Mouse (Mus musculus) liver, embryonic 12.5 days (tissue): ENCODE measurements around the gene Nploc4. TPM values are rescaled to one million over a fixed set of nuclear protein-coding genes. Genes with fewer than 3 reads are reported as not detected.

Experiments
- ATAC-seq: fragments of 200-750 bp; cut with Nextera tagmentation; 2 replicates; pipeline ENCODE4 v1.8.0; 2017; ENCODE audit warnings: moderate number of reproducible peaks, mild to moderate bottlenecking, moderate library complexity
- H3K27ac ChIP-seq: fragments of 300-500 bp; sonication (generic); 2 replicates; pipeline ENCODE4 v1.5.1; 2016; ENCODE audit warnings: mild to moderate bottlenecking
- H3K27me3 ChIP-seq: fragments of 300-500 bp; sonication (generic); replicated peaks from 2 replicates; pipeline ENCODE4 v1.6.1; 2016; ENCODE audit warnings: mild to moderate bottlenecking, moderate library complexity
- H3K36me3 ChIP-seq: fragments of 300-500 bp; sonication (generic); 2 replicates; pipeline ENCODE4 v1.6.1; 2016; ENCODE audit warnings: mild to moderate bottlenecking, moderate library complexity
- H3K4me1 ChIP-seq: fragments of 300-500 bp; sonication (generic); 2 replicates; pipeline ENCODE4 v1.6.1; 2016
- H3K4me2 ChIP-seq: fragments of 300-500 bp; sonication (generic); 2 replicates; pipeline ENCODE4 v1.6.1; 2016; ENCODE audit warnings: mild to moderate bottlenecking, moderate library complexity
- H3K4me3 ChIP-seq: fragments of 300-500 bp; sonication (generic); 2 replicates; pipeline ENCODE4 v1.5.1; 2016; ENCODE audit warnings: mild to moderate bottlenecking, moderate library complexity
- H3K9ac ChIP-seq: fragments of 300-500 bp; sonication (generic); 2 replicates; pipeline ENCODE4 v1.6.1; 2016; ENCODE audit warnings: mild to moderate bottlenecking, moderate library complexity
- H3K9me3 ChIP-seq: fragments of 300-500 bp; sonication (generic); replicated peaks from 2 replicates; pipeline ENCODE4 v1.6.1; 2016; ENCODE audit warnings: mild to moderate bottlenecking, moderate library complexity
- WGBS: fragments of 180-500 bp; shearing (Covaris S2); methylation state at CpG from one replicate; pipeline ENCODE4 v1.1.7; 2016; ENCODE audit not compliant: insufficient replicate concordance; 5-methylcytosine and 5-hydroxymethylcytosine counted together
- microRNA-seq: library from miRNA; unstranded; fragments of <30 nt; microRNA quantifications from one replicate; pipeline ENCODE4, GENCODE M21; 2017
- polyA plus RNA-seq: library from polyadenylated mRNA; unstranded; fragments of >200 nt; fragmentation: Nextera tagmentation; extraction: Ambion mirVana; gene quantifications from 2 replicates; pipeline ENCODE4 v1.2.1, GENCODE M21; 2016

Nploc4 gene
- polyA plus RNA-seq, 1 experiment from 2014 or later: 46.3 TPM

GRCm38 (mm10) chr11:120339978-120340513 is 97.5 kb downstream of the Nploc4 start:
- Histone ChIP-seq H3K4me1 (peaks cover 20% of the 10 kb centered on the region), H3K27ac (peak overlapping the region; percentile 76), H3K9ac (no peak overlapping the region), H3K27me3 (no peaks in the 10 kb centered on the region), H3K4me2 (peak overlapping the region; percentile 23; the same call in 1 of the 2 replicates), H3K36me3 (peaks cover under 1% of the 10 kb centered on the region), H3K4me3 (no peak overlapping the region), H3K9me3 (0 out of 2 replicates have a peak, but pooled peaks cover 3% of the 10 kb centered on the region)
- ATAC-seq: peak; percentile 57
- 33% methylated on average over 10 of the region's 10 CpGs for WGBS

- Histone ChIP-seq H3K27ac (no peak overlapping the region), H3K36me3 (no peaks in the 10 kb centered on the region), H3K4me1 (peaks cover 12% of the 10 kb centered on the region), H3K9ac (no peak overlapping the region), H3K4me3 (no peak overlapping the region), H3K27me3 (no peaks in the 10 kb centered on the region), H3K4me2 (no peak overlapping the region), H3K9me3 (0 out of 2 replicates have a peak, but pooled peaks cover 6% of the 10 kb centered on the region)
- 61% methylated on average over 3 of the region's 3 CpGs for WGBS
- ATAC-seq: no peak
These were observed 98.7 kb downstream of the Nploc4 start for GRCm38 (mm10) chr11:120338786-120339185.

GRCm38 (mm10) chr11:120337447-120337846 is 100.1 kb downstream of the Nploc4 start:
- no peak overlapping the region for H3K27ac ChIP-seq

GRCm38 (mm10) chr11:120335431-120336021 is 102.0 kb downstream of the Nploc4 start:
- Histone ChIP-seq H3K9ac (no peak overlapping the region), H3K27ac (no peak overlapping the region), H3K4me1 (peaks cover 12% of the 10 kb centered on the region), H3K4me2 (no peak overlapping the region), H3K4me3 (no peak overlapping the region), H3K27me3 (no peaks in the 10 kb centered on the region), H3K36me3 (no peaks in the 10 kb centered on the region), H3K9me3 (0 out of 2 replicates have a peak, but pooled peaks cover 6% of the 10 kb centered on the region)
- 61% methylated on average over 6 of the region's 6 CpGs for WGBS
- no peak for ATAC-seq

More at GRCm38 (mm10) chr11:120337447-120337846, 100.1 kb downstream of the Nploc4 start:
- no peaks in the 10 kb centered on the region for H3K27me3 ChIP-seq
- no peaks in the 10 kb centered on the region for H3K36me3 ChIP-seq
- H3K9me3 ChIP-seq: 0 out of 2 replicates have a peak, but pooled peaks cover 6% of the 10 kb centered on the region
- H3K4me3 ChIP-seq: no peak overlapping the region
- 31% methylated on average over 2 of the region's 2 CpGs for WGBS
- no peak overlapping the region for H3K9ac ChIP-seq
- no peak for ATAC-seq
- H3K4me1 ChIP-seq: peaks cover 12% of the 10 kb centered on the region
- no peak overlapping the region for H3K4me2 ChIP-seq

Small RNA genes lying within 50 kb of the gene (microRNA-seq; reads per million reads assigned to microRNA genes)
- not detected for gene Gm23419
- 3.9 reads per million, percentile 5 among the genes with 10 or more reads in this experiment for gene Mir6935

Other genes with a start within 250 kb of the Nploc4 start
- 3.0 and 3.5 TPM in 2 replicates for gene Bahcc1, start 204.8 kb downstream of the Nploc4 start, polyA plus RNA-seq
- gene Actg1, start 89.2 kb downstream of the Nploc4 start, polyA plus RNA-seq: 952 and 1,008 TPM in 2 replicates
- 0.16 and 0.18 TPM in 2 replicates for gene Fscn2, start 76.2 kb downstream of the Nploc4 start, polyA plus RNA-seq
- gene Faap100, start 58.9 kb downstream of the Nploc4 start, polyA plus RNA-seq: 12.8 and 13.1 TPM in 2 replicates
- not detected in 2 replicates for gene Tspan10, start 4.9 kb upstream of the Nploc4 start, polyA plus RNA-seq
- gene Pde6g, start 15.8 kb upstream of the Nploc4 start, polyA plus RNA-seq: 0.13 and 0.25 TPM in 2 replicates
- 8.1 and 9.6 TPM in 2 replicates for gene Oxld1, start 20.4 kb upstream of the Nploc4 start, polyA plus RNA-seq
- gene Ccdc137, start 20.4 kb upstream of the Nploc4 start, polyA plus RNA-seq: 31.3 and 32.3 TPM in 2 replicates
- gene Arl16, start 29.9 kb upstream of the Nploc4 start, polyA plus RNA-seq: 22.3 and 24.2 TPM in 2 replicates
- gene Mrpl12, start 46.9 kb upstream of the Nploc4 start, polyA plus RNA-seq: 161 and 166 TPM in 2 replicates
- gene Slc25a10, start 54.1 kb upstream of the Nploc4 start, polyA plus RNA-seq: 47.0 and 54.9 TPM in 2 replicates
- 8.5 and 9.6 TPM in 2 replicates for gene Gcgr, start 93.0 kb upstream of the Nploc4 start, polyA plus RNA-seq
- 60.4 and 61.8 TPM in 2 replicates for gene Mcrip1, start 112.0 kb upstream of the Nploc4 start, polyA plus RNA-seq
- not detected in 2 replicates for gene Ppp1r27, start 113.4 kb upstream of the Nploc4 start, polyA plus RNA-seq
- 443 and 468 TPM in 2 replicates for gene P4hb, start 135.5 kb upstream of the Nploc4 start, polyA plus RNA-seq
- 337 and 356 TPM in 2 replicates for gene Arhgdia, start 143.9 kb upstream of the Nploc4 start, polyA plus RNA-seq
- gene Alyref, start 160.7 kb upstream of the Nploc4 start, polyA plus RNA-seq: 542 and 545 TPM in 2 replicates
- gene Anapc11, start 160.7 kb upstream of the Nploc4 start, polyA plus RNA-seq: 118 and 120 TPM in 2 replicates
- gene Npb, start 170.8 kb upstream of the Nploc4 start, polyA plus RNA-seq: 5.0 and 6.6 TPM in 2 replicates
- gene Pcyt2, start 180.2 kb upstream of the Nploc4 start, polyA plus RNA-seq: 135 and 142 TPM in 2 replicates
- 43.1 and 45.3 TPM in 2 replicates for gene Sirt7, start 187.5 kb upstream of the Nploc4 start, polyA plus RNA-seq
- 53.4 and 58.3 TPM in 2 replicates for gene Mafg, start 195.9 kb upstream of the Nploc4 start, polyA plus RNA-seq
- gene Pycr1, start 206.1 kb upstream of the Nploc4 start, polyA plus RNA-seq: 11.0 and 11.3 TPM in 2 replicates
- gene Myadml2, start 210.4 kb upstream of the Nploc4 start, polyA plus RNA-seq: 0.23 and 0.47 TPM in 2 replicates
- 0.31 and 0.38 TPM in 2 replicates for gene Notum, start 223.5 kb upstream of the Nploc4 start, polyA plus RNA-seq
- 65.1 and 65.2 TPM in 2 replicates for gene Aspscr1, start 235.3 kb upstream of the Nploc4 start, polyA plus RNA-seq